Mouse (Mus musculus) urinary bladder, adult 2 months (tissue): ENCODE measurements around the gene Kctd12. TPM values are rescaled to one million over a fixed set of nuclear protein-coding genes. Genes with fewer than 3 reads are reported as not detected.

ENCODE experiments used
- DNase-seq: peaks from one replicate; pipeline ENCODE4 v3.0.0; 2022; ENCODE audit warnings: low spot score
- polyA plus RNA-seq: library from polyadenylated mRNA; depleted of rRNA; stranded (reverse); fragments of >200 nt; gene quantifications from 2 replicates; pipeline ENCODE4 v1.2.3, GENCODE M21; 2012; rRNA removed

Kctd12 gene
- polyA plus RNA-seq, 1 experiment: 19.3 TPM

DNA sequence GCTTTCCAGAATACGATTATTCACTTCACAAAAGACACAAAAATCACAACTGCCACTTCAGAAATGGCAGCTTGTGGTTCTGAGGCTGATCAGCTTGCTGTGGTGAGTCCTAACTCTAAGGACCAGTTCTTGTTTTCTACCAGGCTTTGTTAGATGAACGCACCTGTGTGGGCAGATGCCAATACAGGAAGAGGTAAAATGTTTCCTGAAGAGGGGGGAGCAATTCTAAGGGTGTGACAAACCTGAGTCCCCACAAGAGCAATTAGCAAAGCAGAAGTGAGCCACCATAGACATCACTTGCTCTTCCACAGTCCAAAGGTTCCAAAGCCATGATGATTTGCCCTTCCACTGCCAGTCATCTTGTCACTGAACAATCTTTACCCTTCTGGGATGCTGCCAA is 20.4 kb downstream of the Kctd12 start:
- no peak for DNase-seq

DNA sequence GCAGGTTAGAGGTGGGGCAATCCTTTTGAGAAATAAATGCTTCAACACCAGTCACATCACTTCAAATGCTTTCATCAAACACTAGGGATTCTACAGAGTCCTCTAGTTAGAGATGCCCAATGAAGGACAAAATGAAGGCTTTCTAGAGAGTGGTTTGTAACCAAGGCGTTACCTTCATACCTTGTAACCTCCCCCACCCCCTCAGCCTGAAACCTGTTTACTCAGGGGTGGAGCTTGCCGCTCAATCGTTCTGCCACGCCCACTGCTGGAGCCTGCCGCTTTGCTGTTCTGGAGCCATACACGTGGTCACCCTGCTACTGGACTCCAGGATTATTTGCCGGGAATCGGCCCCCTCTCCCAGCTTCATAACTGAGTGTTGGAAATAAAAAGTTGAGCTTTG is 28.9 kb downstream of the Kctd12 start:
- no peak for DNase-seq

DNA sequence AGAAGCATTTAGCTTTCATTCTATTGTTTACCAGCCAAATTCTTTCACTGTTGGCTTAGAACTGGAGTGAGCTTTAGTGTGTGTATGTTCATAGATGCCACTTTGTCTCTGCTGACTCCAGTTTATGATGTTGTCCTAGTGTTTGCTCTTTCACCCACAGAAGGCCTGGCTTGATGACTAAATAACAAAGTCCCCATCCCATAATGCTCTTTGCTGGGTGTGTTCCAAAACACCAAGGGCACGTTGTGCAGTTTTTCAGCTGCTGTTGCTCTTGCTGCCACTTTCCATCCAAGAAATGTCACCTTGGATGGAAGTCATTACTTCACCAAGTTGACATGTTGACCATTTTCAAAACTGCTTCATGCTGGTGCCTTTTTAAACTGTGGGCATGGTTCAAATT is 30.5 kb downstream of the Kctd12 start:
- no peak for DNase-seq

DNA sequence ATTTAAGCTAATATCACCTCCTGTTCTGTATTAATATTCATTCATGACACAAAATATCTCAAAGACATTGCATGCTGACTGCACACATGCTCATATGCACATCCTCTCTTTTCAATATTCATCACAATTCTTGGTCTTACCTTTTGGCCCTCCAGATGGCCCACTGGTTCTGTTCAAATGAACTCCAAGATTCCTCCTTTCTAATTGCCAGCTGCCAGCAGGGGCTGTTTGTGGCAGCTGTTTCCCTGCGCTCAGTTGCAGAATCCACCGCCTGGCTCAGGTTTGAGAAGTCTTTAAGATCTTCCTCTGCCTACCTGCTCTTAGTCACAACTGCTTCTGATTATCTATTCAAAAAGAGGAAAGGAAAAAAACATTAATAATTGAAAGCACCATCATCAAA is 34.6 kb downstream of the Kctd12 start:
- DNase-seq: no peak

DNA sequence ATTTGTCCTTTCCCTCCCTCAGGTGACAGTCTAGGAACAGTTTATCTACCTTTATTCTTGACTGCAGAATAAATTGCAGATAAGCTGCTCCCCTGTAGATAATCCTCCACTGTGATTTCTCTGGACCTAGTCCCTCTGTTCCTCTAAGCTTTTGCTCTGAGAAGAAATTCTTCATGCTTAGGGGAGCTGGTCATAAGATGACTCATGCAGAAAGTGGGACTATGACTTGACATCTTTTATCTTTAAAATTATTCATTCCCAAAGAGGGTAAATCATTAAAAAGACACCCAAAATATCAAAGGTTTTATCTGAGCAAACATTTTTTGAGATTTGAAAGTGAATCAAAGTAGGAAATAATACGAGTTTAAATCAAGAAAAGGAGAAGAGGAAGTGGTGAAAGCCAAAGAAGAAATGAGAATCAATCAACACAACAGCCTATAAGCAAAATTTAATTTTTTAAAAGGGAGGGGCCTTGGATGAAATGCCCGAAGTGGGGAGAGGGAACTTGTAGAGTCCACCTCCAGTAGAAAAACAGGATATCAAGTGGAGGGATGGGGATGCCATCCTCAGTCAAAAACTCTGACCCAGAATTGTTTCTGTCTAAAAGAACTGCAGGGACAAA is 40.1 kb downstream of the Kctd12 start:
- DNase-seq: no peak

DNA sequence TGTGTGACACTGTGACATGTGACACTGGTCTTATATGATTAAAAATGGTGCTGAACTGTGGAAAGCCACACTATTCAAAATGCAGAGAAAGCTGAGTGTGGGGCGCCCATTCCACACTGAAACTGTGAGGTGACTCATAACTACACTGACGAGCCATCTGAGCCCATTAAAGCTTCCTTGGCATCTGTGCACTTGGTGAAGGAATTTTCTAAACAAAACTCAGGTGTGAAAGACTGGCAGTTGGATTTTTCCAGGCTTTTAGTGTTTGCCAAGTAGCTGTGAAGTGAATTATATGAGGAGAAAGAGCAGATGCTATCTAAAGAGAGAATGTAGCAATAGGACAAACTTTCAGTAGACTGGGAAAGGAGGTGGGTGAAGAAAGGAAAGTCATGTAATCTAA is 47.6 kb downstream of the Kctd12 start:
- DNase-seq: no peak

DNA sequence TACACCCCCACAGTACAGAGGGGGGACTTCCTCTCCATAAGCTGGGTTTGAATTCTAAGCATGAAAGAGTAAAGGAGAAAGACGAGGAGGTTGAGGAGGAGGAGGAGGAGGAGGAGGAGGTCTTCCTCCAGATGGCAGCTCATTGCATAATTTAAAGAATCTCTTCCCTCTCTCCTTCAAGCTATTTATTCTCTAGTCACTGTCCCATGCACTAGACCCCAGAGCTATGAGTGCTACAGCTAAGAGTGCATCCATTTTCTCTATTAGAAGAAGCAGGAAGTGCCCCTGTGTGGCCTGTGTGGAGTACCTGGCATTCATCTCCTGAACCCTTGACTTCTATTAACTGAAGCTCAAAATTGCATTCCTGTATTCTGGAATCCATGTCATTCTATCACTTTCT is 51.5 kb downstream of the Kctd12 start:
- DNase-seq: no peak

DNA sequence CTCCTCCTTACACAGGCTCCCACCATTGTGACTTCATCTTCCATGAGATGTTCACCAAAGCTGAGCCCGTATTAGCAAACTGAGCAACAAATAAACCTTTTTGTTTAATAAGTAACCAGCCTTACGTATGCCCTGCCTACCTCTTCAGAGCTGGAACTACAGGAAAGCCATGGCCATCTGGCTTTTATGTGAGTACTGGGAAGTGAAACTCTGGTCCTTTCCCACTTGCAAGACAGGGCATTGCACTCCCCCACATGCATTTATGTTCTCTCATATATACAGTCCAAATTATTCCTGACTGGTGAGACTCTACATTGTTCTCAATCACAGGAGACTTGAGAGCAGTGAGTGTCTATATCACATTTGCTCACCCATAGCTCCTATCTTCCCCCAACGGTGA is 52.9 kb downstream of the Kctd12 start:
- DNase-seq: no peak

DNA sequence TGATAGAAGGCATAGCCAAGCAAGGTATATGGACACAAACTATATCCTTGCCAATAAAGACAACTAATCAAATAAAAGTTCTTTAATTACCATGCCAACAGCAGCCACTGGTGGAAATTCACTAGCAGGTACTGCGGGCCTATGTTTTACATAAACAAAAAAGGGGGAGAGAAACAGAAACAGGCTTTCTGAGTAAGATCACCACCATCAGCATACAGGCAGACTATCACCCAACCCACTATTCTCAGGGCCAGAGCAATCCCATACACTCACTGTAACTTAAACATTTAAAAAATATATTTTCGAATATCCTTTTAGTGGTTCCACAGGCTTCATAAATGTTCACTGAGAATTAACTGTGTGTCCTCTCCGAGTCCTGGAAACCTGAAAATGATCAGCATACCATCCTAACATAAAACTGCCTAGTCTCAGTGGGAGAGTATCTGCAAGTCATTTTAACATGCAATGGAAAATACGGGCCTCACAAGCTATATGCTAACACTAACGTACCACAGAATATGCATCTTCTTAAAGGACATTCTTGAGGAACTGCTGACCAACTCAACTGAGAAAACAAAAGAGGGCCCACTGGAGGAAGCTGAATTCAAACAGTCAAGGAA is 54.5 kb downstream of the Kctd12 start:
- no peak for DNase-seq

Other genes with a start within 250 kb of the Kctd12 start
- gene Acod1, start 64.3 kb upstream of the Kctd12 start, polyA plus RNA-seq: 0.08 and 0.13 TPM in 2 replicates
- gene Cln5, start 87.6 kb upstream of the Kctd12 start, polyA plus RNA-seq: 23.5 and 23.6 TPM in 2 replicates
- gene Fbxl3, start 116.9 kb upstream of the Kctd12 start, polyA plus RNA-seq: 78.0 and 82.6 TPM in 2 replicates